Mouse (Mus musculus) cerebellum, adult 2 months (tissue): Measurements from ENCODE around the gene Lpar5.
A peak's percentile ranks its signal among the peaks of the same experiment; 100 is the strongest.

ENCODE experiments used
- CTCF ChIP-seq: fragments of 200-500 bp; IDR thresholded peaks from 2 replicates; pipeline ENCODE4 v1.5.1; 2011; ENCODE audit warnings: low read depth, mild to moderate bottlenecking, control low read depth, low read length, moderate library complexity, borderline replicate concordance; ENCODE audit not compliant: insufficient read depth
- POLR2A ChIP-seq: fragments of 200-500 bp; IDR thresholded peaks from 2 replicates; pipeline ENCODE4 v1.6.1; 2011; ENCODE audit warnings: low read length, control low read depth, borderline replicate concordance; ENCODE audit not compliant: insufficient read depth

DNA sequence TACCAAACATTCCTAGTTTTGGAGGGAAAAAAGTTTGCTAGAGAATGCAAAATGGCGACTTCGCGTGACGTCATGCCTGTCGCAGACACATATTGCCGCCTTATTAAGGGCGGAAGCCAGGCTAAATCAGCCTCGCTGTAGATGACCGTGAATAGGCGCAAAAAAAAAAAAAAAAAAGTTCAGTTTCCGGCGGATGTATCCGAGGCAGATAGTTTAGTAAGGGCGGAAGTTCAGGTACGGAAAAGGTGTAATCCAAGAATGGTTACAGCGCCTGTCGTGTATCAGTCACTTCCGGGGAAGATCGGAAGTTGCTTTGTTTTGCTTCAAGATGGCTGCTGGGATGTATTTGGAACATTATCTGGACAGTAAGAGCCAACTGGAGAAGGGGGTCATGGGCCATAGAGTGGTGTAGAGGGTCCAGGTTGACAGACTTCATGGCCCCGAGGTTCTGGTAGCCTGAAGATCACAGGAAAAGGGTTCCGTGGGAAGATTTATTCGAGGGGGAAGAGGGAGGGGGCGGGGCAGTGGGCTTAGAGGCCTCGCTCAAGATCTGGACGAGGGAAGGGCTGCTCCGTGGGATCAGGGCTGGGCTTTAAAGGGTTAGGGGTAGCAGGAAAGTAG lies 28.1 kb upstream of the Lpar5 start, which contains the start of gene Ing4:
- peak; percentile 50; the same call in 1 of the 2 replicates for TF ChIP-seq POLR2A
- TF ChIP-seq CTCF: no peak
